Mouse (Mus musculus) hindlimb bud, embryonic 11.5 days (tissue): ENCODE measurements around the gene Cenpn.

Experiments used
- DNase-seq: peaks from one replicate; pipeline ENCODE4 v3.0.0-alpha.2; 2012; ENCODE audit warnings: low read depth, low spot score; ENCODE audit errors: extremely low spot score

Gene Cenpn

GRCm38 (mm10) chr8:116942284-116943058 lies 20.9 kb downstream of the Cenpn start:
- no peak for DNase-seq

- DNase-seq: peak; percentile 49
Measured at GRCm38 (mm10) chr8:116943161-116943554, 21.6 kb downstream of the Cenpn start, which contains the start of gene Atmin. Gene Atmin, plus strand, starts transcription at chr8:116943393.

- no peak for DNase-seq
Measured at GRCm38 (mm10) chr8:116943555-116944384, 22.2 kb downstream of the Cenpn start.

GRCm38 (mm10) chr8:116944385-116944696 lies 22.8 kb downstream of the Cenpn start:
- DNase-seq: no peak

- DNase-seq: no peak
Measured at GRCm38 (mm10) chr8:116945169-116945910, 23.8 kb downstream of the Cenpn start.

GRCm38 (mm10) chr8:116946268-116946838 lies 24.8 kb downstream of the Cenpn start:
- DNase-seq: no peak

GRCm38 (mm10) chr8:116946851-116947250 lies 25.3 kb downstream of the Cenpn start:
- no peak for DNase-seq

- no peak for DNase-seq
Measured at GRCm38 (mm10) chr8:116947589-116947988, 26.1 kb downstream of the Cenpn start.

GRCm38 (mm10) chr8:116951369-116951768 lies 29.8 kb downstream of the Cenpn start:
- no peak for DNase-seq

GRCm38 (mm10) chr8:116951778-116952177 lies 30.2 kb downstream of the Cenpn start:
- DNase-seq: no peak

- DNase-seq: no peak
Measured at GRCm38 (mm10) chr8:116952428-116952827, 30.9 kb downstream of the Cenpn start.

- DNase-seq: no peak
Measured at GRCm38 (mm10) chr8:116954415-116954814, 32.9 kb downstream of the Cenpn start.

GRCm38 (mm10) chr8:116969531-116969930 lies 48.0 kb downstream of the Cenpn start:
- no peak for DNase-seq

- no peak for DNase-seq
Measured at GRCm38 (mm10) chr8:116975066-116975465, 53.5 kb downstream of the Cenpn start.

- no peak for DNase-seq
Measured at GRCm38 (mm10) chr8:116975606-116976005, 54.1 kb downstream of the Cenpn start.

- no peak for DNase-seq
Measured at GRCm38 (mm10) chr8:116978052-116978451, 56.5 kb downstream of the Cenpn start.

- peak; percentile 93 for DNase-seq
Measured at GRCm38 (mm10) chr8:116978631-116979256, 57.2 kb downstream of the Cenpn start, which contains the start of gene 1700030J22Rik. Gene 1700030J22Rik, minus strand, starts transcription at chr8:116978959.

GRCm38 (mm10) chr8:116980117-116980516 lies 58.6 kb downstream of the Cenpn start:
- peak; percentile 41 for DNase-seq

- no peak for DNase-seq
Measured at GRCm38 (mm10) chr8:116989842-116990241, 68.3 kb downstream of the Cenpn start.
